Mouse (Mus musculus): ENCODE data around the gene Gpbp1. TPM values are rescaled to one million over a fixed set of nuclear protein-coding genes. Genes with fewer than 3 reads are reported as not detected.

The Gpbp1 gene
- total RNA-seq (2022): 100 to 1,000 TPM in 1 of 4 experiments, 10 to 100 TPM in 3; 82.3 to 102 (median 90.8) TPM

- peak; percentile 97 to 100 for DNase-seq (ENCODE audit: low spot score in 2 of 2)
Measured at GRCm38 (mm10) chr13:111489802-111490723, at the start of gene Gpbp1. TSS of gene Gpbp1 (minus strand) at chr13:111490111.

- DNase-seq (ENCODE audit: low spot score in 2 of 2): no peak
Measured at GRCm38 (mm10) chr13:111537718-111538117, 47.8 kb upstream of the Gpbp1 start.

GRCm38 (mm10) chr13:111536207-111536887 is 46.4 kb upstream of the Gpbp1 start:
- no peak for DNase-seq (ENCODE audit: low spot score in 2 of 2)

- DNase-seq (ENCODE audit: low spot score in 2 of 2): no peak
Measured at GRCm38 (mm10) chr13:111534131-111534530, 44.2 kb upstream of the Gpbp1 start.

GRCm38 (mm10) chr13:111532178-111532948 is 42.5 kb upstream of the Gpbp1 start:
- no peak for DNase-seq (ENCODE audit: low spot score in 2 of 2)

- no peak for DNase-seq (ENCODE audit: low spot score in 2 of 2)
Measured at GRCm38 (mm10) chr13:111531701-111532100, 41.8 kb upstream of the Gpbp1 start.

- DNase-seq (ENCODE audit: low spot score in 2 of 2): no peak
Measured at GRCm38 (mm10) chr13:111524277-111524676, 34.4 kb upstream of the Gpbp1 start.

GRCm38 (mm10) chr13:111522336-111522735 is 32.4 kb upstream of the Gpbp1 start:
- no peak for DNase-seq (ENCODE audit: low spot score in 2 of 2)

- no peak for DNase-seq (ENCODE audit: low spot score in 2 of 2)
Measured at GRCm38 (mm10) chr13:111520456-111520855, 30.5 kb upstream of the Gpbp1 start.

GRCm38 (mm10) chr13:111518332-111518731 is 28.4 kb upstream of the Gpbp1 start:
- DNase-seq (ENCODE audit: low spot score in 2 of 2): no peak

- DNase-seq (ENCODE audit: low spot score in 2 of 2): no peak
Measured at GRCm38 (mm10) chr13:111516385-111517150, 26.7 kb upstream of the Gpbp1 start.

- DNase-seq (ENCODE audit: low spot score in 2 of 2): no peak
Measured at GRCm38 (mm10) chr13:111509385-111509784, 19.5 kb upstream of the Gpbp1 start.

GRCm38 (mm10) chr13:111508645-111509044 is 18.7 kb upstream of the Gpbp1 start:
- DNase-seq (ENCODE audit: low spot score in 2 of 2): no peak

GRCm38 (mm10) chr13:111494330-111495029 is 4.6 kb upstream of the Gpbp1 start:
- no peak for DNase-seq (ENCODE audit: low spot score in 2 of 2)

- no peak for DNase-seq (ENCODE audit: low spot score in 2 of 2)
Measured at GRCm38 (mm10) chr13:111491046-111491756, 1.3 kb upstream of the Gpbp1 start.

GRCm38 (mm10) chr13:111489502-111489801 is 459 bp downstream of the Gpbp1 start:
- no peak for DNase-seq (ENCODE audit: low spot score in 2 of 2)

- peak; percentile 12 to 16 for DNase-seq (ENCODE audit: low spot score in 2 of 2)
Measured at GRCm38 (mm10) chr13:111488651-111489501, 1.0 kb downstream of the Gpbp1 start.

- no peak for DNase-seq (ENCODE audit: low spot score in 2 of 2)
Measured at GRCm38 (mm10) chr13:111477695-111478094, 12.2 kb downstream of the Gpbp1 start.

Data from left cerebral cortex, adult 8-10 months (tissue).